ENCODE assay signal across 9 mouse cellular contexts in genomic region chr11:58847636-58848035, GRCm38 (mm10). TPM values are rescaled to one million over a fixed set of nuclear protein-coding genes. Genes with fewer than 3 reads are reported as not detected.
DNase-seq lines count a peak whose midpoint lies in the region; ATAC-seq lines count a peak whose summit lies in the region.
"Had no signal": no experiment of that assay in that cellular context is flagged by ENCODE, and none has a peak within 500 bp of the region (broad histone marks: within the 10 kb centered on the region; RNA-seq: fewer than 3 reads in every experiment).

No protein-coding gene starts in this region.

- intact Hi-C loops in heart, postnatal 25 days (cut with DNase I), result no loop called here

- H3K9ac ChIP-seq in heart, embryonic 15.5 days, result peak overlapping the region; percentile 93
- H3K9ac ChIP-seq in midbrain, embryonic 12.5 days (replicated peaks), result peak overlapping the region; percentile 79

- no peaks in the 10 kb centered on the region for H3K9me3 ChIP-seq in heart, embryonic 15.5 days (replicated peaks)
- no peaks in the 10 kb centered on the region; the same call in 1 of the 2 replicates for H3K9me3 ChIP-seq in hindbrain, embryonic 10.5 days
- no peaks in the 10 kb centered on the region for H3K9me3 ChIP-seq in midbrain, embryonic 12.5 days

- WGBS in heart, embryonic 15.5 days, result 41% methylated on average over 9 of the region's 9 CpGs
- 46% methylated on average over 9 of the region's 9 CpGs for WGBS in hindbrain, embryonic 10.5 days
- WGBS in midbrain, embryonic 12.5 days, result 50% methylated on average over 9 of the region's 9 CpGs

- H3K27me3 ChIP-seq in heart, embryonic 15.5 days, result no peaks in the 10 kb centered on the region
- no peaks in the 10 kb centered on the region for H3K27me3 ChIP-seq in hindbrain, embryonic 10.5 days (ENCODE audit: insufficient read depth, poor library complexity, severe bottlenecking)
- H3K27me3 ChIP-seq in midbrain, embryonic 12.5 days, result no peaks in the 10 kb centered on the region

- peak overlapping the region; percentile 91 for H3K4me3 ChIP-seq in heart, embryonic 15.5 days
- H3K4me3 ChIP-seq in hindbrain, embryonic 10.5 days, result peak overlapping the region; percentile 83
- peak overlapping the region; percentile 84 for H3K4me3 ChIP-seq in midbrain, embryonic 12.5 days

- peaks cover 18% of the 10 kb centered on the region for H3K36me3 ChIP-seq in heart, embryonic 15.5 days
- H3K36me3 ChIP-seq in hindbrain, embryonic 10.5 days, result peaks cover 38% of the 10 kb centered on the region
- peaks cover 28% of the 10 kb centered on the region for H3K36me3 ChIP-seq in midbrain, embryonic 12.5 days

- no peak overlapping the region for H3K27ac ChIP-seq in heart, embryonic 15.5 days
- H3K27ac ChIP-seq in hindbrain, embryonic 10.5 days, result peak overlapping the region; percentile 88
- no peak overlapping the region for H3K27ac ChIP-seq in midbrain, embryonic 12.5 days (replicated peaks)

- H3K4me2 ChIP-seq in heart, embryonic 15.5 days, result peak overlapping the region; percentile 79
- peak overlapping the region; percentile 92 for H3K4me2 ChIP-seq in midbrain, embryonic 12.5 days (replicated peaks)

- DNase-seq in heart, postnatal 25 days (ENCODE audit: low spot score), result no peak
- DNase-seq in MN1 (ENCODE audit: low spot score), result peak; percentile 29
- no peak for DNase-seq in hindbrain, embryonic 10.5 days (ENCODE audit: low spot score)
- DNase-seq in Muller cell, postnatal 12 days (ENCODE audit: inconsistent ontology term), result no peak
- DNase-seq in c-Kit-positive CD71-positive TER-119-positive erythroid progenitor cells, embryonic 14.5 days (ENCODE audit: low spot score), result no peak
- DNase-seq in adrenal gland, postnatal 36 days, result no peak

- no peak for ATAC-seq in heart, embryonic 15.5 days (replicated peaks; ENCODE audit: insufficient number of reproducible peaks, insufficient read depth, low FRiP score, low read depth)
- 0 out of 2 replicates have a peak, but pooled peaks have one; percentile 24 for ATAC-seq in midbrain, embryonic 12.5 days (ENCODE audit: low FRiP score, low read depth)

- peaks cover 6% of the 10 kb centered on the region for H3K4me1 ChIP-seq in heart, embryonic 15.5 days (replicated peaks)
- peaks cover 12% of the 10 kb centered on the region for H3K4me1 ChIP-seq in hindbrain, embryonic 10.5 days (replicated peaks)
- H3K4me1 ChIP-seq in midbrain, embryonic 12.5 days, result peaks cover 8% of the 10 kb centered on the region

RNA-seq across cellular contexts. Expression of gene Gm12258, which starts 0.7 kb away (rescaled TPM):
- polyA plus RNA-seq in heart, embryonic 15.5 days (2015; fragmentation: Nextera tagmentation; extraction: Ambion mirVana), result 3.8 and 4.6 TPM in 2 replicates
- 1 to 10 TPM; 2.1 to 2.3 TPM for total RNA-seq in heart, postnatal 25 days (2021)
- 10.0 and 12.0 TPM in 2 replicates for polyA plus RNA-seq in hindbrain, embryonic 10.5 days (2016; fragmentation: Nextera tagmentation; extraction: Ambion mirVana)
- 17.7 and 19.9 TPM in 2 replicates for polyA plus RNA-seq in midbrain, embryonic 12.5 days (2016; fragmentation: Nextera tagmentation; extraction: Ambion mirVana)
- total RNA-seq in adrenal gland, postnatal 36 days (2021), result 1 to 10 TPM; 3.3 to 3.6 TPM

RNA-seq across cellular contexts. Expression of gene Olfr311, which starts 8.6 kb away (rescaled TPM):
- 0.11 and 0.14 TPM in 2 replicates for polyA plus RNA-seq in heart, embryonic 15.5 days (2015; fragmentation: Nextera tagmentation; extraction: Ambion mirVana)
- not detected for total RNA-seq in heart, postnatal 25 days (2021)
- polyA plus RNA-seq in hindbrain, embryonic 10.5 days (2016; fragmentation: Nextera tagmentation; extraction: Ambion mirVana), result not detected in 2 replicates
- polyA plus RNA-seq in midbrain, embryonic 12.5 days (2016; fragmentation: Nextera tagmentation; extraction: Ambion mirVana), result not detected in 2 replicates
- total RNA-seq in adrenal gland, postnatal 36 days (2021), result not detected
- polyA plus RNA-seq: large intestine, adult 2 months had no signal

RNA-seq across cellular contexts. Expression of gene Olfr312, which starts 18.6 kb away (rescaled TPM):
- 0.11 and 0.16 TPM in 2 replicates for polyA plus RNA-seq in heart, embryonic 15.5 days (2015; fragmentation: Nextera tagmentation; extraction: Ambion mirVana)
- not detected for total RNA-seq in heart, postnatal 25 days (2021)
- not detected in 2 replicates for polyA plus RNA-seq in hindbrain, embryonic 10.5 days (2016; fragmentation: Nextera tagmentation; extraction: Ambion mirVana)
- not detected in 2 replicates for polyA plus RNA-seq in midbrain, embryonic 12.5 days (2016; fragmentation: Nextera tagmentation; extraction: Ambion mirVana)
- total RNA-seq in adrenal gland, postnatal 36 days (2021), result not detected
- polyA plus RNA-seq: large intestine, adult 2 months had no signal

RNA-seq across cellular contexts. Expression of gene 2810021J22Rik, which starts 19.4 kb away (rescaled TPM):
- polyA plus RNA-seq in heart, embryonic 15.5 days (2015; fragmentation: Nextera tagmentation; extraction: Ambion mirVana), result 3.2 and 4.7 TPM in 2 replicates
- total RNA-seq in heart, postnatal 25 days (2021), result 1 to 10 TPM; 1.4 to 2.3 TPM
- 11.3 and 12.4 TPM in 2 replicates for polyA plus RNA-seq in hindbrain, embryonic 10.5 days (2016; fragmentation: Nextera tagmentation; extraction: Ambion mirVana)
- 10.2 and 13.7 TPM in 2 replicates for polyA plus RNA-seq in midbrain, embryonic 12.5 days (2016; fragmentation: Nextera tagmentation; extraction: Ambion mirVana)
- 1 to 10 TPM; 4.4 to 6.2 TPM for total RNA-seq in adrenal gland, postnatal 36 days (2021)

RNA-seq across cellular contexts. Expression of gene Olfr313, which starts 32.8 kb away (rescaled TPM):
- 0.14 TPM in 1 of 2 replicates, not detected in the other for polyA plus RNA-seq in heart, embryonic 15.5 days (2015; fragmentation: Nextera tagmentation; extraction: Ambion mirVana)
- not detected for total RNA-seq in heart, postnatal 25 days (2021)
- polyA plus RNA-seq in hindbrain, embryonic 10.5 days (2016; fragmentation: Nextera tagmentation; extraction: Ambion mirVana), result not detected in 2 replicates
- polyA plus RNA-seq in midbrain, embryonic 12.5 days (2016; fragmentation: Nextera tagmentation; extraction: Ambion mirVana), result not detected in 2 replicates
- not detected for total RNA-seq in adrenal gland, postnatal 36 days (2021)
- polyA plus RNA-seq: large intestine, adult 2 months had no signal
